35 mouse cellular contexts compared by ENCODE assay signal in the genomic region with DNA sequence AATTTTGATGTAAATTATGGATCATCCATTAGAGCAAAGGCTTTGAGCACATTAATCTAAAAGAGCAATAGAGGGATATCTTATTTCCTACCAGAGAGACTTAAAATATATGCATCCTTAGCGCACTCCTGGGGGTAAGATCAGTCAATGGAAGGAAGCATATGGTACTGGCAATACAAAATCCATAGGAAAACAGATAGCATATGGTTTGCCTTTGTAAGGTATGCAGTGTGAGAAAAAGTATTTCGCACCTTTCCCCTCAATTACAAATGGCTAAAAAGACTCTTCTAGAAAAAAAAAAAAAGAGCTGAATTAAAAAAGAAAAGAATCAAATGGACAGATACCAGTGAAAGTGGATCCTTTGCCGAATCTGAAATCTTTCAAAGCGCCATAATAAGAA.
"Had no signal": no experiment of that assay in that cellular context is flagged by ENCODE, and none has a peak within 500 bp of the region (broad histone marks: within the 10 kb centered on the region; RNA-seq: fewer than 3 reads in every experiment).

No protein-coding gene starts in this region.

- H3K36me3 ChIP-seq: heart, embryonic 12.5 days; heart, embryonic 13.5 days; heart, embryonic 15.5 days; hindbrain, embryonic 10.5 days; hindbrain, embryonic 12.5 days; hindbrain, embryonic 13.5 days; hindbrain, embryonic 15.5 days; intestine, embryonic 15.5 days; kidney, embryonic 15.5 days had no signal

- H3K9ac ChIP-seq: heart, embryonic 12.5 days; heart, embryonic 13.5 days; heart, embryonic 15.5 days; hindbrain, embryonic 12.5 days; hindbrain, embryonic 13.5 days; hindbrain, embryonic 14.5 days; hindbrain, embryonic 15.5 days; intestine, embryonic 15.5 days; kidney, embryonic 15.5 days had no signal

- H3K4me2 ChIP-seq: heart, embryonic 11.5 days; heart, embryonic 12.5 days; heart, embryonic 13.5 days; heart, embryonic 15.5 days; hindbrain, embryonic 12.5 days; hindbrain, embryonic 13.5 days; hindbrain, embryonic 14.5 days; hindbrain, embryonic 15.5 days; intestine, embryonic 15.5 days; kidney, embryonic 15.5 days had no signal

- H3K4me3 ChIP-seq: heart, embryonic 12.5 days; heart, embryonic 13.5 days; heart, embryonic 15.5 days; hindbrain, embryonic 10.5 days; hindbrain, embryonic 12.5 days; hindbrain, embryonic 13.5 days; hindbrain, embryonic 15.5 days; intestine, embryonic 15.5 days; kidney, embryonic 15.5 days; layer of hippocampus, adult 2 months; left cerebral cortex, adult 2 months had no signal

- H3K9me3 ChIP-seq: heart, embryonic 13.5 days; heart, embryonic 15.5 days; hindbrain, embryonic 10.5 days; hindbrain, embryonic 12.5 days; hindbrain, embryonic 13.5 days; hindbrain, embryonic 15.5 days; intestine, embryonic 15.5 days; kidney, embryonic 15.5 days had no signal

- H3K4me1 ChIP-seq: heart, embryonic 12.5 days; heart, embryonic 13.5 days; heart, embryonic 15.5 days; hindbrain, embryonic 10.5 days; hindbrain, embryonic 12.5 days; hindbrain, embryonic 13.5 days; hindbrain, embryonic 15.5 days; intestine, embryonic 15.5 days; kidney, embryonic 15.5 days had no signal

- ATAC-seq: hindbrain, embryonic 16.5 days; hindbrain, postnatal 0 days; inflammation-experienced regulatory T-cells, adult 6 months; intestine, embryonic 15.5 days; intestine, embryonic 16.5 days; intestine, postnatal 0 days had no signal

- H3K27ac ChIP-seq: heart, embryonic 13.5 days; heart, embryonic 15.5 days; hindbrain, embryonic 10.5 days; hindbrain, embryonic 12.5 days; hindbrain, embryonic 13.5 days; hindbrain, embryonic 14.5 days; hindbrain, embryonic 15.5 days; hindbrain, postnatal 0 days; intestine, embryonic 15.5 days; kidney, embryonic 15.5 days; kidney, postnatal 0 days; layer of hippocampus, adult 2 months; left cerebral cortex, adult 2 months had no signal

- DNase-seq: heart, postnatal 10 days; heart, postnatal 14 days; heart, postnatal 36 days; heart, postnatal 4 days; kidney, adult 11 months; kidney, adult 18-20 months; kidney, adult 2 months; kidney, adult 8-10 months; kidney, adult 9 months; kidney, postnatal 10 days; kidney, postnatal 14 days; kidney, postnatal 25 days; kidney, postnatal 36 days; kidney, postnatal 4 days; layer of hippocampus, adult 9-11 months; layer of hippocampus, postnatal 36 days had no signal

- H3K27me3 ChIP-seq: heart, embryonic 12.5 days; heart, embryonic 13.5 days; heart, embryonic 15.5 days; hindbrain, embryonic 12.5 days; hindbrain, embryonic 13.5 days; hindbrain, embryonic 15.5 days; intestine, embryonic 15.5 days; kidney, embryonic 15.5 days had no signal
